Mouse (Mus musculus) ES-E14 (cell line): Measurements from ENCODE around the gene Sox18.

Source experiments
- CHD2 ChIP-seq: IDR thresholded peaks from 2 replicates; pipeline ENCODE4 v1.6.1; 2014; ENCODE audit warnings: mild to moderate bottlenecking, low read depth, low read length, inconsistent platforms
- MAFK ChIP-seq: IDR thresholded peaks from 2 replicates; pipeline ENCODE4 v1.6.1; 2014; ENCODE audit warnings: mild to moderate bottlenecking, low read depth, low read length, inconsistent platforms; ENCODE audit not compliant: insufficient read depth

DNA sequence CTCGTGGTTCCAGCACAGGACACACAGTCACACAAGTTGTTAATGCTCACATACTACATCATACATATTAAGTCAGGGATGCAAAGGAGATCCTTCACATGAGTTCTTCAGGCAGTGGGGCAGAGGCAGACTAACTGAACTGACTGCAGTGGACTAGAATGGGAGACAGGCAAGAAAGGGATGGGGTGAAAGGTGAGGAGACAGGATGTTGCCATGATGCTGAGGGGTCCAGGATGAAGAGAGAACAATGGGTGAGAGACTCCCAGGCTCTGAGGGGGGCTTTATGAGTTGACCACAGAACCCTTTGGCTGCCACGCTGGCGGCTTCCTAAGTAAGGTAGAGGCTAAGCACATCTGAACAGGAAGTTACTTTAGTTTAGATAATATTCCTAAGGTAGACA lies 23.1 kb upstream of the Sox18 start:
- TF ChIP-seq MAFK (no peak), CHD2 (no peak)
